Mouse (Mus musculus) G1E (cell line): ENCODE measurements at regions not wholly inside any gene's neighbourhood (a gene's known extent, or its start where the extent isn't known, plus 50 kb on each side); places are given as distances from the start of the nearest gene placed in this dataset.

Source experiments
- CTCF ChIP-seq: IDR thresholded peaks from 2 replicates; pipeline ENCODE4 v1.5.1; 2012; ENCODE audit warnings: low read depth, low read length, inconsistent platforms, mixed read lengths
- GATA1 ChIP-seq: IDR thresholded peaks from 2 replicates; pipeline ENCODE4 v1.6.1; 2012; ENCODE audit warnings: borderline replicate concordance, low read length, inconsistent platforms, mixed read lengths
- POLR2AphosphoS5 ChIP-seq: IDR thresholded peaks from 2 replicates; pipeline ENCODE4 v1.6.1; 2012; ENCODE audit warnings: low read depth, low read length, inconsistent platforms; ENCODE audit not compliant: insufficient replicate concordance

DNA sequence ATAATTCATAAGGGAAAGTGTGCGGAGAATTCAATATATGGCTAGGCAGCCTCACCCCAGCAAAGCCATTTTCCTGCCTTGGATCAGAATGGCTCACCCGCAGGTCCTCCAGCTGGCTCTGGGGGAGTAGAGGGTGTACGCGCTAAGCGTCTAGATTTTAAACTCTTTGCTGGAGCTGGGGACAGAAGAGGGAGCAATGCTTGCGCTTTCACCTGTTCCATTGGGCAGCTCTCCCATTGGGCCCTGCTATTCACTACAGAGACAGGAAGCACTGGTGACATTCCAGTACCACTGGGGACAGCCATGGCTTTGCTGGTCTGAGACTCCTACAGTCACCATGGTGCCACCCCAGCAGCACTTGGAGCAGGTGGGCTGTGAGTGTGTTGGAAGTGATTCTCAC lies 130.9 kb downstream of the Chst1 start:
- no peak for TF ChIP-seq GATA1
- TF ChIP-seq CTCF: no peak
- no peak for TF ChIP-seq POLR2AphosphoS5
